Mouse (Mus musculus) splenic B cell, adult 2 months (primary cell): Measurements from ENCODE around the gene Atad1.
A peak's percentile ranks its signal among the peaks of the same experiment; 100 is the strongest.

Experiments
- DNase-seq: peaks from one replicate; pipeline ENCODE4 v3.0.0-alpha.2; 2011; ENCODE audit warnings: low read depth, low spot score
- H3K27me3 ChIP-seq: 2 replicates; pipeline ENCODE4 v1.6.1; 2012; ENCODE audit warnings: mild to moderate bottlenecking, low read length, moderate library complexity, mixed read lengths; ENCODE audit not compliant: control insufficient read depth, poor library complexity, insufficient read depth, severe bottlenecking
- H3K36me3 ChIP-seq: 2 replicates; pipeline ENCODE4 v1.6.1; 2012; ENCODE audit warnings: mild to moderate bottlenecking, low read length, moderate library complexity, mixed read lengths; ENCODE audit not compliant: control insufficient read depth, poor library complexity, insufficient read depth, severe bottlenecking

Atad1 gene

GRCm38 (mm10) chr19:32637357-32638275 is 102.0 kb downstream of the Atad1 start:
- DNase-seq = peak; percentile 35
- Histone ChIP-seq H3K27me3 (no peaks in the 10 kb centered on the region), H3K36me3 (no peaks in the 10 kb centered on the region)

GRCm38 (mm10) chr19:32634916-32635315 is 104.7 kb downstream of the Atad1 start:
- no peak for DNase-seq
- H3K27me3 ChIP-seq = no peaks in the 10 kb centered on the region

GRCm38 (mm10) chr19:32628572-32629132 is 110.9 kb downstream of the Atad1 start:
- Histone ChIP-seq H3K27me3 (no peaks in the 10 kb centered on the region), H3K36me3 (no peaks in the 10 kb centered on the region)
- no peak for DNase-seq

More at GRCm38 (mm10) chr19:32634916-32635315, 104.7 kb downstream of the Atad1 start:
- H3K36me3 ChIP-seq = no peaks in the 10 kb centered on the region

- Histone ChIP-seq H3K27me3 (no peaks in the 10 kb centered on the region), H3K36me3 (no peaks in the 10 kb centered on the region)
- no peak for DNase-seq
Measured at GRCm38 (mm10) chr19:32627631-32628030, 112.0 kb downstream of the Atad1 start.

- peak; percentile 31 for DNase-seq
- Histone ChIP-seq H3K36me3 (no peaks in the 10 kb centered on the region), H3K27me3 (no peaks in the 10 kb centered on the region)
Measured at GRCm38 (mm10) chr19:32626768-32627331, 112.7 kb downstream of the Atad1 start.

GRCm38 (mm10) chr19:32622142-32622541 is 117.4 kb downstream of the Atad1 start:
- no peak for DNase-seq

More at GRCm38 (mm10) chr19:32622142-32622541, 117.4 kb downstream of the Atad1 start:
- Histone ChIP-seq H3K36me3 (no peaks in the 10 kb centered on the region), H3K27me3 (no peaks in the 10 kb centered on the region)
